Mouse (Mus musculus): ENCODE measurements around the gene Ppid.

- TF ChIP-seq CTCF (IDR thresholded peaks at IDR 0.05; ENCODE audit: control insufficient read depth, insufficient read depth, insufficient read length) (no peak), USF1 (IDR thresholded peaks at IDR 0.05; ENCODE audit: low read depth) (no peak)
Observed at GRCm38 (mm10) chr3:79542585-79542984, 48.6 kb upstream of the Ppid start.

Measured in C2C12 (cell line).